Mouse (Mus musculus) right cerebral cortex, postnatal 25 days (tissue): ENCODE data around the gene Vmn1r34.
"Not testable (repeated sequence)": the region's sequence is repeated elsewhere in the genome, so short reads cannot be mapped to it uniquely, and the experiment has no call there.

ENCODE experiments used
- DNase-seq: peaks from one replicate; pipeline ENCODE4 v3.0.0; 2022

Gene Vmn1r34

DNA sequence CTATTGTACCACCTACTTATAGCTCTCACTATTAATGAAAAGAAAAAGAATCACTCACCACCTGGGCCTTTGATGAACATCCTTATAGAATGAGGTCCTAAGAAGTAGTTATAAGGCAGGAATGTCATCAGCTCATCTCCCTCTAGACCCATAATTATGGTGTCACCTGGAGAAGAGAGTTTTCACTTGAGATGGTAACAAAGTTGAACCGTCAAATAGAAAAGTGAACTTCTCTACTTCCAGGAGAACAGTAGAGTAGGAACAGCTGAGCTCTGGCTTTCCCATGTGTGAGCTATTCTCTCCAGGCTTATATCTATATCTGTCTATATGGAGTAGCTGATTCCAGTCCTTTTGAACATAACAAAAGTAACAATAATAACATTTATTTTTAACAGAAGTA lies at the start of gene Vmn1r34:
Gene Vmn1r34, minus strand, starts transcription at position 101 of the 400 bp plus-strand sequence.
- no peak for DNase-seq

- DNase-seq: no peak
These were observed 42.1 kb upstream of the Vmn1r34 start, which contains the start of gene Vmn1r35 for GRCm38 (mm10) chr6:66685806-66686205. TSS of gene Vmn1r35 (minus strand) at chr6:66685906.

- not testable (repeated sequence) for DNase-seq
These were observed 25.5 kb downstream of the Vmn1r34 start, which contains the start of gene Vmn1r33 for GRCm38 (mm10) chr6:66618182-66618581. TSS of gene Vmn1r33 (minus strand) at chr6:66618282.

DNA sequence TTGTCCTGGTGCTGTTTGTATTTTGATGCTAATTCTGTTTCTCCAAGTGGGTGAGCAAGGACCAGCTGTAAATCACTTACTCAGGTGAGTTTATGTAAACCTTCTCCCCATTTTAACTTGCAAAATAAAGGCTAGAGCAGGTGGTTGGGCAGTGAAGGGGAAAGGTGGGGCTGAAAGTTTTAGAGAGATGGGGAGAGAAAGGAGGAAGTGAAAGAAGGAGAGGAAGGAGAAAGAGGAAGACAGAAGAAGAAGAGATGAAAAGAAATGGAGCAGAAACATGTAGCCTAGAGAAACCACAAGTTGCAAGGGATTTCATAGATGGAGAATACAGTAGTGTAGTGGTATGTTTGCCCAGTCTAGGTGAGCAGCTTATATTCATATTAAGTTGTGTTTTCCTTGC lies 47.9 kb downstream of the Vmn1r34 start:
- DNase-seq: no peak
